Mouse (Mus musculus): ENCODE results near the gene Chrnb4. TPM values are rescaled to one million over a fixed set of nuclear protein-coding genes. Genes with fewer than 3 reads are reported as not detected.
A peak's percentile ranks its signal among the peaks of the same experiment; 100 is the strongest.

The Chrnb4 gene
- total and polyA plus RNA-seq, 3 experiments: 0.22 TPM; not detected in 2

DNA sequence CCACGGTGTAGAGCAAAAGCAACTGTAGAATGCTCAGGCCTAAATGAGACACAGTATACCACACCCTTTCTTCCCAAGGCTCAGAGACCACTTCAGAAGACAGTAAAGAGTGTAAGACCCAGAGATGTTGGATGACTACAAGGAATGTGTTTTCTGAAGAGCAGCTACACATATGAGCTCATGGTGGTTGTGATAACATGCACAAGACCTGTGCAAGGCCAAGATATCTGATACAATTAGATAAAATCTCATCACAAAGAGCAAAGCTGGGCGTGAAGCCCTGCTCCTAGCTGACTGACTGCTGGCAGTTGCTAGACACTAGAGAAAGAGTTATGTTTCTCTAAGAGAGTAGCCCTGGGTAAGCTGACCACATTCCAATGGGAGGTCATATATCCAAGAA is 38.9 kb downstream of the Chrnb4 start:
- Histone ChIP-seq H3K4me1 (ENCODE audit: insufficient read depth, low read depth, low read length) (peaks cover 33% of the 10 kb centered on the region), H3K4me3 (ENCODE audit: low read depth, low read length) (no peak overlapping the region; the same call in 1 of the 2 replicates), H3K27me3 (ENCODE audit: insufficient read depth, low read length) (peaks cover 3% of the 10 kb centered on the region; the same call in 1 of the 2 replicates), H3K36me3 (replicated peaks) (no peaks in the 10 kb centered on the region), H3K9me3 (replicated peaks) (no peaks in the 10 kb centered on the region)
- DNase-seq (ENCODE audit: low spot score) (no peak), ATAC-seq (ENCODE audit: extremely low read depth, insufficient number of reproducible peaks, low FRiP score, poor library complexity, severe bottlenecking) (peak; percentile 72)
- TF ChIP-seq GATA2 (IDR thresholded peaks at IDR 0.05; ENCODE audit: borderline replicate concordance, low read depth, low read length): no peak
- peak; percentile 61 for TF ChIP-seq TAL1 (conservative IDR thresholded peaks at IDR 0.05; ENCODE audit: low read depth, low read length)

DNA sequence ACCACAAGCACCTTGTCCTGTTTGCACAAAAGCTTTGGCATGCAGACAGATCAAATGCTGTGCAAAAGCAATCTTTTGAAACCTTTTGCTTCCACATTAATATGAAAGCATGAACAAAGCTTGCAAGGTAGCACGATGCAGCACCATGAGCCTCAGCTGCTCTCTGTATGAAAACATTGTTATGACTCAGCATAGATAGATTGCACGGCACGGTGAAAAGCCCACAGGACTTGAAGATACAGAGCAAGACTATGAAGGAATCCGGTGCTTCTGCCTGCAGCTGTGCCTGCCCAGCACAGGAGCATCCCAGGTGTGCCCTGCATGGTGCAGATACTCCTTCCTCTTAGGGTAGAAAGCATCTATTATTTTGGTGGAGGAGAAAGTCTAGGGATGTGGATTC is 45.0 kb downstream of the Chrnb4 start:
- peaks cover 21% of the 10 kb centered on the region for H3K4me1 ChIP-seq (ENCODE audit: insufficient read depth, low read depth, low read length)
- DNase-seq (ENCODE audit: low spot score) (no peak), ATAC-seq (ENCODE audit: extremely low read depth, insufficient number of reproducible peaks, low FRiP score, poor library complexity, severe bottlenecking) (no peak; the same call in 1 of the 2 replicates)
- no peak for TF ChIP-seq TAL1 (conservative IDR thresholded peaks at IDR 0.05; ENCODE audit: low read depth, low read length)
- TF ChIP-seq GATA1 (IDR thresholded peaks at IDR 0.05; ENCODE audit: borderline replicate concordance, low read length): no peak
- no peak for TF ChIP-seq POLR2AphosphoS5 (IDR thresholded peaks at IDR 0.05; ENCODE audit: insufficient replicate concordance, low read depth, low read length)
- TF ChIP-seq GATA2 (IDR thresholded peaks at IDR 0.05; ENCODE audit: borderline replicate concordance, low read depth, low read length): no peak
- peaks cover 4% of the 10 kb centered on the region; the same call in 1 of the 2 replicates for H3K27me3 ChIP-seq (ENCODE audit: insufficient read depth, low read length)
- no peaks in the 10 kb centered on the region for H3K36me3 ChIP-seq (replicated peaks)
- H3K9me3 ChIP-seq (replicated peaks): no peaks in the 10 kb centered on the region
- H3K4me3 ChIP-seq (ENCODE audit: low read depth, low read length): no peak overlapping the region

DNA sequence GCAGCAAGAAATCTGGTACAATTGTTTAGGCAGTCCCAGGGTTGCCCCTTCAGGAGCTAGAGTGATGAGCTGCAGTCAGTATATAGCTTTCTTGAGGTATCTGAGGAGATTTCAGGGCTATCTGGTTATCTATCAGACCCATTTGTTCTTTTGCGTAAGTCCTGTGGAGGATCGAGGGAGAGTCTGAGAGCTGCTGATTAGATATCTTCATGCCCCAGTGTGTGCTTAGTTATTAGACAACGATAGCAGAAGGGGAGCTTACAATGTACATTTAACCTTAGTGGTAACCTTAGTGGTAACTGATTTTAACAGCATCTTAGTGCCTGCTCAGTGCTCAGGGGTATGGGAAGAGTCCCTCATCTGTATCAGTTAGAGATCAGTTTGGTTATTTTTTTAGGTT is 52.9 kb downstream of the Chrnb4 start:
- H3K4me1 ChIP-seq (ENCODE audit: insufficient read depth, low read depth, low read length): peaks cover 40% of the 10 kb centered on the region
- peak; percentile 22 for DNase-seq (ENCODE audit: low spot score)
- ATAC-seq (ENCODE audit: extremely low read depth, insufficient number of reproducible peaks, low FRiP score, poor library complexity, severe bottlenecking): peak; percentile 88
- H3K4me3 ChIP-seq (ENCODE audit: low read depth, low read length): no peak overlapping the region
- H3K36me3 ChIP-seq (replicated peaks): no peaks in the 10 kb centered on the region
- H3K9me3 ChIP-seq (replicated peaks): no peaks in the 10 kb centered on the region
- peaks cover 12% of the 10 kb centered on the region for H3K27me3 ChIP-seq (ENCODE audit: insufficient read depth, low read length)
- TF ChIP-seq GATA2 (IDR thresholded peaks at IDR 0.05; ENCODE audit: borderline replicate concordance, low read depth, low read length): no peak
- TF ChIP-seq TAL1 (conservative IDR thresholded peaks at IDR 0.05; ENCODE audit: low read depth, low read length): peak; percentile 95

DNA sequence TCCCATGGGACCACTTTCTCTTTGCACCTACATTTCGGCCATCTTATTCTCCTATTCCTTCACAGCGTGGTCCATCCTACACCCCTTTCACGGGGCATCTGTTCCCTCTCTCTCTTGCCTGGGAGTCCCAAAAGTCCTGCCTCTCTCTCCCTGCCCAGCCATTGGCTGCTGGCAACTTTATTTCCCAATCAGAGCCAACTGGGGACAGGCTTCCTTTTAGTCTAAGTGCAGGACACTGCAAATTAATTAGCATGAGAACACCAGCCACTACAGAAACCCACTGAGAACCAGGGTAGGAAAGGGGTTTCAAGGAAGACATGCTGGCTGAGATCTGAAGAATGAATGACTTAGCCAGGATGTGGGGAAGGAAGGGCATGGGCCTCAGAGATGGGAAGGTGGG is 54.2 kb downstream of the Chrnb4 start:
- no peak for ATAC-seq (ENCODE audit: extremely low read depth, insufficient number of reproducible peaks, low FRiP score, poor library complexity, severe bottlenecking)
- no peak overlapping the region for H3K4me3 ChIP-seq (ENCODE audit: low read depth, low read length)
- DNase-seq (ENCODE audit: low spot score): no peak
- no peaks in the 10 kb centered on the region for H3K9me3 ChIP-seq (replicated peaks)
- TF ChIP-seq TAL1 (conservative IDR thresholded peaks at IDR 0.05; ENCODE audit: low read depth, low read length) (no peak), CTCF (IDR thresholded peaks at IDR 0.05; ENCODE audit: low read depth, low read length) (no peak), GATA2 (IDR thresholded peaks at IDR 0.05; ENCODE audit: borderline replicate concordance, low read depth, low read length) (no peak)
- no peaks in the 10 kb centered on the region for H3K36me3 ChIP-seq (replicated peaks)
- H3K27me3 ChIP-seq (ENCODE audit: insufficient read depth, low read length): peaks cover 9% of the 10 kb centered on the region
- H3K4me1 ChIP-seq (ENCODE audit: insufficient read depth, low read depth, low read length): peaks cover 47% of the 10 kb centered on the region

DNA sequence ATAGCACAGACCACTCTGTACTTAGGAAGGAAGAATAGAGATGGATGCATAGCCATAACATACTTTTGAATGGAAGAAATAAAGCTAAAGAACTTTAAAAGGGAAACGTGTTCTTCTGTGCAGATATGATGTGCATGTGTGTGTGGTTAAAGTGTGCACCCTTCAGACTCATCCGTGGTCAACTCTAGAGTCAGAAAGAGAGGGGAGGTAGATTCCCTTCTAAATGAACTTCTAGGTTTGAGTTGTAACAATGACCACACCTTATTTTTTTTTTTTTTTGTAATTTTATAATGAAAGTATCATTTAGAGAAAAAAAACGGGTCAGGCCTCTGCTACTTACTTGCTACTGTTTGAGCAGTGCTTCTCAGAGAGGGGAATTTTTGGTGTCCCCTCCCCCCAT is 58.2 kb downstream of the Chrnb4 start:
- DNase-seq (ENCODE audit: low spot score): no peak
- peaks cover 14% of the 10 kb centered on the region for H3K27me3 ChIP-seq (ENCODE audit: insufficient read depth, low read length)
- peaks cover 31% of the 10 kb centered on the region for H3K4me1 ChIP-seq (ENCODE audit: insufficient read depth, low read depth, low read length)
- no peak for TF ChIP-seq GATA2 (IDR thresholded peaks at IDR 0.05; ENCODE audit: borderline replicate concordance, low read depth, low read length)
- no peak for TF ChIP-seq CTCF (IDR thresholded peaks at IDR 0.05; ENCODE audit: low read depth, low read length)
- TF ChIP-seq POLR2AphosphoS5 (IDR thresholded peaks at IDR 0.05; ENCODE audit: insufficient replicate concordance, low read depth, low read length): no peak
- TF ChIP-seq GATA1 (IDR thresholded peaks at IDR 0.05; ENCODE audit: borderline replicate concordance, low read length): no peak
- no peak for TF ChIP-seq TAL1 (conservative IDR thresholded peaks at IDR 0.05; ENCODE audit: low read depth, low read length)
- no peaks in the 10 kb centered on the region for H3K36me3 ChIP-seq (replicated peaks)
- H3K9me3 ChIP-seq (replicated peaks): no peaks in the 10 kb centered on the region
- no peak overlapping the region for H3K4me3 ChIP-seq (ENCODE audit: low read depth, low read length)
- ATAC-seq (ENCODE audit: extremely low read depth, insufficient number of reproducible peaks, low FRiP score, poor library complexity, severe bottlenecking): no peak

DNA sequence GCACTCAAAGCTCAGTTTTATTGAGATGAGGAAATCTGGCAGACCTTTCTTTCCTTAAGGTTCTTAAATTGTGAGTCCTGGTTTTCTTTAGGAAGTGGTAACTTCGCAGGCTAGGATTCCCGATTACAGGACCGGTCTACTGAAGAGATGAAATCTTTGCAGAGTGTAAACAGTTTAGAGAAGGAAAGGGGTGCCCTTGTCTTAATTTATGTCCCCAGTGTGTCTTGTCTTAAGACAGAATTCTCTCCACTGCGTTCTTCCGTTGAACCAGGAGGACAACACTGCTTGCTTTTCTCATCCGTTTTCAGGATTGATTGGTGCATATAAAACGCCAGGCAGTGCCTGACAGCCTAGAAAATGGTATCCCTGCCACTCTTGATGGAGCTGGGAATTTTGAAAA is 66.2 kb downstream of the Chrnb4 start:
- TF ChIP-seq POLR2AphosphoS5 (IDR thresholded peaks at IDR 0.05; ENCODE audit: insufficient replicate concordance, low read depth, low read length) (no peak), TAL1 (conservative IDR thresholded peaks at IDR 0.05; ENCODE audit: low read depth, low read length) (no peak), GATA1 (IDR thresholded peaks at IDR 0.05; ENCODE audit: borderline replicate concordance, low read length) (no peak), CTCF (IDR thresholded peaks at IDR 0.05; ENCODE audit: low read depth, low read length) (no peak), GATA2 (IDR thresholded peaks at IDR 0.05; ENCODE audit: borderline replicate concordance, low read depth, low read length) (no peak)
- Histone ChIP-seq H3K36me3 (replicated peaks) (no peaks in the 10 kb centered on the region), H3K4me1 (ENCODE audit: insufficient read depth, low read depth, low read length) (peaks cover 19% of the 10 kb centered on the region), H3K27me3 (ENCODE audit: insufficient read depth, low read length) (peaks cover 49% of the 10 kb centered on the region), H3K4me3 (ENCODE audit: low read depth, low read length) (no peak overlapping the region; the same call in 1 of the 2 replicates), H3K9me3 (replicated peaks) (no peaks in the 10 kb centered on the region; the same call in 1 of the 2 replicates)
- no peak for ATAC-seq (ENCODE audit: extremely low read depth, insufficient number of reproducible peaks, low FRiP score, poor library complexity, severe bottlenecking)
- DNase-seq (ENCODE audit: low spot score): no peak
